Mouse (Mus musculus): ENCODE measurements at regions not wholly inside any gene's neighbourhood (a gene's known extent, or its start where the extent isn't known, plus 50 kb on each side); places are given as distances from the start of the nearest gene placed in this dataset.

DNA sequence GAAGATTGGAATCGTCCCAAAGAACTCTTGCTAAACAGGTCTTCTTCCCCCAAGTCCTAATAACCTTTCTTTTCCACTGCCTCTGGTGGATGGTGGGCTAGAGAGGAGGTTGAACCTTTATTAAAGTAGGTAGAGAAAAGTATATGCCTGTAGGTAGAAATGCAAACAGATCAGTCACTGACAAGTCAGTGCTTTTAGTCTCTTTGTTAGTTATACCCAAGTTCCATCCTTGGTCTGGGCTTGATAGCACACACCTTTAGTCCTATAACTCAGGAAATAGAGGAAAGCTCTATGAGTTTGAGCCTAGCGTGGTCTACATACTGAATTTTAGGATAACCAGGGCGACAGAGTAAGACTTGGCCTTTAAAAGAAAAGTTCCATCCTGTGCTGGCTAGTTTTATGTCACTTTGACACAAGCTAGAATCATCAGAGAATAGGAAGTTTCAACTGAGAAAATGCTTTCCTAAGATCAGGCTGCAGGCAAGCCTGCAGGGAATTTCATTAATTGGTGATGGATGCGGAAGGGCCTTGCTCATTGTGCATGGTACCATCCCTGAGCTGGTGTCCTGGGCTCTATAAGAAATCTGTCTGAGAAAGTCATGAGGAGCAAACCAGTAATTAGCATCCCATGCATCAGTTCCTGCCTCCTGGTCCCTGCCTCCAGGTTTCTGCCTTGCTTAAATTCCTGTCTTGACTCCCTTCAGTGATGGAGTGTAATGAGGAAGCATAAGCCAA is 94.7 kb upstream of the Cpsf6 start:
- no peak for ATAC-seq (ENCODE audit: insufficient number of reproducible peaks, low FRiP score)
- Histone ChIP-seq H3K27ac (ENCODE audit: poor library complexity, severe bottlenecking) (no peak overlapping the region), H3K9me3 (replicated peaks) (peaks cover 8% of the 10 kb centered on the region), H3K9ac (no peak overlapping the region), H3K36me3 (no peaks in the 10 kb centered on the region), H3K27me3 (replicated peaks) (no peaks in the 10 kb centered on the region), H3K4me2 (no peak overlapping the region), H3K4me3 (no peak overlapping the region), H3K4me1 (replicated peaks) (peaks cover 9% of the 10 kb centered on the region; the same call in 1 of the 2 replicates)
- WGBS = 86% methylated on average over 4 of the region's 4 CpGs

DNA sequence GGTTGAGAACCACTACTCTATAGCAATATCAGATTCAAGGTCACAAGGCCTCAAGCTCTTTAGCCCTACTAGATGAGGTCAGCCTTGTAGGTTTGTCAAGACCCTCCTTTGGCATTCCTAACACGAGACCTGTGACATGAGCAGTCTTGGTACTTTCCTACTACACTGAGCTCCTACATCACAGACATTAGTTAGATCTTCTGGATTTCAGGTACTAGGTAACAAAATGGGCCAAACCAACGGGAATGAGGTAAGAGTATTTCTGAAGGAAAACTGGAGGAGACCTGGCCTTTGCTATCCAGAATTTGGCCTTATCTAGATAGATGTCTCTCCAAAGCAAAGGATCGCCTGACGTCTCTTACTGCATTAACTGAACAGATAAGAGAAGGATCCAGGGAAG is 93.7 kb upstream of the Cpsf6 start:
- H3K9me3 ChIP-seq (replicated peaks) = peaks cover 8% of the 10 kb centered on the region
- WGBS = 74% methylated on average over 4 of the region's 4 CpGs
- no peak for ATAC-seq (ENCODE audit: insufficient number of reproducible peaks, low FRiP score)
- peaks cover 9% of the 10 kb centered on the region; the same call in 1 of the 2 replicates for H3K4me1 ChIP-seq (replicated peaks)
- H3K4me2 ChIP-seq = no peak overlapping the region
- no peak overlapping the region for H3K27ac ChIP-seq (ENCODE audit: poor library complexity, severe bottlenecking)
- no peaks in the 10 kb centered on the region for H3K36me3 ChIP-seq
- H3K27me3 ChIP-seq (replicated peaks) = no peaks in the 10 kb centered on the region
- H3K4me3 ChIP-seq = no peak overlapping the region
- H3K9ac ChIP-seq = no peak overlapping the region

DNA sequence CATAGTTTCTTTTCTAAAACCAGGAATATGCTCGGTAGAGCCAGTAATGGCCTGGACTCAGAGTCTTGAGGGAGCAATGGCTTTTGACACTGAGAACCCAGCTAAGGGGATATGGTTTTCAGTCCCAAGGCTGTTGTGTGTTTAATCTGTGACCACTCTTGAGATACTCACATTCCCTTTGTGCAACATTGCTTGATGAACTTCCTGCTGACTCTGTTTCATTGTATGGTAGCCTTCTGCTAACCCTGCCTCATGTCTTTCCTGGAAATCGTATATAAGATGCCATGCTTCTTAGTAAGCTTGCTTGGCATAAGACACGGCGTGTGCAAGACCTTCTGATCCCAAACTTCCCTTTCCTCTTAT is 92.7 kb upstream of the Cpsf6 start:
- Histone ChIP-seq H3K4me2 (no peak overlapping the region), H3K4me1 (replicated peaks) (peaks cover 9% of the 10 kb centered on the region; the same call in 1 of the 2 replicates), H3K27me3 (replicated peaks) (no peaks in the 10 kb centered on the region), H3K4me3 (no peak overlapping the region), H3K27ac (ENCODE audit: poor library complexity, severe bottlenecking) (no peak overlapping the region), H3K9ac (no peak overlapping the region), H3K9me3 (replicated peaks) (peaks cover 8% of the 10 kb centered on the region), H3K36me3 (no peaks in the 10 kb centered on the region)
- ATAC-seq (ENCODE audit: insufficient number of reproducible peaks, low FRiP score) = no peak
- 59% methylated on average over 4 of the region's 4 CpGs for WGBS

DNA sequence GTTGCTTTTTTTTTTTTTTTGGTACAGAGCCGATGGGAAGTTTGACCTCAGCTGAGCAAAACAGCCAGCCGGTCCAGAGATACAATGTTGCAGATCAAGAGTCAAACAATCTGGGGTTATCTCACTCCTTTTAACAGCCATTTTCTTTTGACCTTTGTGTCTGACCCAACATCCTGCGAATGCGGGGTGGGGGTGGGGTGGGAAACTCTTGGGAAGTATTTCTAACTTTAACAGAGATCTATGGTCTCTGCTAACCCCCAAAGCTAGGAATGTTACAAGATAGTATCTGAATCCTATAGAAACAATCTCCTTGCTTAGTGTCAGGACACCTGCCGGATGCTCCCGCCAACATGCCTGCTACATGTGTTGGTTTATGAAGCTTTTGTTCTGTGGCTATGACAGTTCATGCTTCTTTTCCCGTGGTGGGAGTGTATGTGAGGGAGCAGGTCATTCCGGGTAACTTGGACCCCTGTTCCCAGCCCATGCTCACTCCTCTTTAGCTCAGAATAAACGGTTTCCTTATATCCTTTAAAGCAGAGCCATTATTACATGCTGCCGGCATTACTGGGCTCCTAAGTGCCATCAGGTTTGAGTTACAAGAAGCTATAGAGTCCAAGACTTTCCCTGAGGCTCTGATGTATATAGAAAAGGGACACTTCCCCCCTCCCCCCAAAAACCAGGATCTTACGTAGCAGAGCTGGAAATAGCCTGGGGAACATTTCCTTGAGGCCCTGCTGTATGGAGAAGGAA is 92.2 kb upstream of the Cpsf6 start:
- ATAC-seq (ENCODE audit: insufficient number of reproducible peaks, low FRiP score) = no peak
- no peak overlapping the region for H3K9ac ChIP-seq
- H3K27me3 ChIP-seq (replicated peaks) = no peaks in the 10 kb centered on the region
- no peaks in the 10 kb centered on the region for H3K36me3 ChIP-seq
- peaks cover 8% of the 10 kb centered on the region for H3K9me3 ChIP-seq (replicated peaks)
- H3K4me3 ChIP-seq = no peak overlapping the region
- no peak overlapping the region for H3K4me2 ChIP-seq
- H3K4me1 ChIP-seq (replicated peaks) = peaks cover 9% of the 10 kb centered on the region; the same call in 1 of the 2 replicates
- 36% methylated on average over 11 of the region's 11 CpGs for WGBS
- no peak overlapping the region for H3K27ac ChIP-seq (ENCODE audit: poor library complexity, severe bottlenecking)

DNA sequence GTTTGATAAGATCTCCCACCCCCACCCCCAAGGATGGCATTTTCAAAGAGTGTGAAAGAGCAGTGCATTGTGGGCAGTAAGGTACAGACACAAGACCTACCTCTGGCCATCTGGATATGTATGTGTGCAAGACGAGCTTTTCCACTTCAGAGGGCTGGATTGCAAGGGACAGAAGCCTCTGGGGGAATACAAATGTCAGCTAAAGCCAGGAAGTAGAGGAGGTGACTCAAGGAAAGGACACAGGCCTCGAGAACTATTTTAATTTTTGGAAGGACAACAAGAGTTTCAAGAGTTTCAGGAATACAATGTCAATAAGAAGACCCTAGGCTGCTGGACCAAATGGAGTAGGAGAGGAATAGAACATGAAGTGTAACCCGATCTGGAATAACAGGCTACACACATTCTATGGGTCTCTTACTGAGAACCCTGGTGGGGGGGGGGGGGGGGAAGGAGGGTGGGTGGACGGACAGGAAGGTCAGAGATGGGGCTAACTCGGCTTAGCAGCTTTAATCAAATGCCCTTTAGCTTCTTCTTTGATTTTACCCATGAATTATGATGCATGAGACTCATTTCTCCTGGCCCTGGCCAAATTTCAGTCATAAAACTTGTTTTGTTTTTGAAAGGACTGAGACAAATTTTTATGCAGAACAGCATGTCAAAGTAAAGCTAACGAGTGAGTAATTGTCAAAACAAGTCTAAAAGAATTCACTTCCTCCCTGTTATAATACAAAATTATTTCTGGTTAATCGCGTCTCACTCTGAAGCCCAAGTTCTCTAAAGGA is 91.4 kb upstream of the Cpsf6 start:
- Histone ChIP-seq H3K4me1 (replicated peaks) (peaks cover 9% of the 10 kb centered on the region; the same call in 1 of the 2 replicates), H3K9me3 (replicated peaks) (peaks cover 8% of the 10 kb centered on the region), H3K9ac (no peak overlapping the region), H3K4me2 (no peak overlapping the region), H3K4me3 (no peak overlapping the region), H3K36me3 (no peaks in the 10 kb centered on the region), H3K27ac (ENCODE audit: poor library complexity, severe bottlenecking) (no peak overlapping the region), H3K27me3 (replicated peaks) (no peaks in the 10 kb centered on the region)
- 38% methylated on average over 8 of the region's 8 CpGs for WGBS
- ATAC-seq (ENCODE audit: insufficient number of reproducible peaks, low FRiP score) = no peak

DNA sequence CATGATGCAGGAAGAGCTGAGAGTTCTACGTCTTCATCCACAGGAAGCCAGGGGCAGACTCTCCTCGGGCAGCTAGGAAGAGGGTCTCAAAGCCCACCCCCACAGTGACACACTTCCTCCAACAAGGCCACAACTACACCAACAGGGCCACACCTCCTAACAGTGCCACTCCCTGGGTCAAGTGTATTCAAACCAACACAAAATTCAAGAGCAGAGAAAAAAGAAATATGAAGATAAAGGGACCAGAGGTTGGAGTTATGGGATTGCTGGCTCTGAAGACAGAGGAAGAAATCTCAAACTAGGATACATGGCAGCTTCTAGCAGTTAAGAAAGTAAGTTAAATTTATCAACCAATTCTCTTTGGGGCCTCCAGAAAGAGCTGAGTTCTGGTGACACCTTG is 90.7 kb upstream of the Cpsf6 start:
- 90% methylated on average over 2 of the region's 2 CpGs for WGBS
- Histone ChIP-seq H3K4me1 (replicated peaks) (peaks cover 9% of the 10 kb centered on the region; the same call in 1 of the 2 replicates), H3K4me3 (no peak overlapping the region), H3K4me2 (no peak overlapping the region), H3K27me3 (replicated peaks) (no peaks in the 10 kb centered on the region), H3K36me3 (no peaks in the 10 kb centered on the region), H3K9ac (no peak overlapping the region), H3K27ac (ENCODE audit: poor library complexity, severe bottlenecking) (no peak overlapping the region), H3K9me3 (replicated peaks) (peaks cover 8% of the 10 kb centered on the region)
- ATAC-seq (ENCODE audit: insufficient number of reproducible peaks, low FRiP score) = no peak

DNA sequence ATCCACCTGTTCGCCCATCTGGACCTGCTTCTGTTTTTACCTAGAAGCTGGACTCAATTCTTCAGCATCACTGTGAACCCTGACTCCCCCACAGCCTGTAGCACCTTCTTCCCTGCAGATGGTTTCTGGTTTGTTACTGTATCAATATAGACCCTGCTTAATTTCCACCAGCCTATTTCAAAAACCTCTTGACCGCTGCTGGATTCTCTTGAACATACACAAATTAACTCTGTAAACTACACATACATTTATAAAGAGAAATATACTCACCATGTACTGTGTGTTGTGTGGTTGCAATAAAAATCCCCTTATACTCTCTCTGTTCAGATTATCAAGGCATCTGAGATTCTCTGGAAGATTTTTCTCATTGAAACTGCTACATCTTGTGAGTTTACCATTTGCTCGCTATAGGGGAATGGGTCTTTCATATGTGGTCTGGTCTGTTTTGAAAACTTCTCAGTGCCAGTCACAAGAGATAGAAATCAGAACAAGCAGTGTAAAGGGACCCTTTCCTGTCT is 89.8 kb upstream of the Cpsf6 start:
- no peak overlapping the region for H3K4me3 ChIP-seq
- H3K27ac ChIP-seq (ENCODE audit: poor library complexity, severe bottlenecking) = no peak overlapping the region
- 89% methylated on average over 3 of the region's 3 CpGs for WGBS
- H3K9me3 ChIP-seq (replicated peaks) = peaks cover 8% of the 10 kb centered on the region
- H3K4me1 ChIP-seq (replicated peaks) = peaks cover 9% of the 10 kb centered on the region; the same call in 1 of the 2 replicates
- ATAC-seq (ENCODE audit: insufficient number of reproducible peaks, low FRiP score) = no peak
- no peak overlapping the region for H3K9ac ChIP-seq
- H3K27me3 ChIP-seq (replicated peaks) = no peaks in the 10 kb centered on the region
- H3K4me2 ChIP-seq = no peak overlapping the region
- H3K36me3 ChIP-seq = no peaks in the 10 kb centered on the region

DNA sequence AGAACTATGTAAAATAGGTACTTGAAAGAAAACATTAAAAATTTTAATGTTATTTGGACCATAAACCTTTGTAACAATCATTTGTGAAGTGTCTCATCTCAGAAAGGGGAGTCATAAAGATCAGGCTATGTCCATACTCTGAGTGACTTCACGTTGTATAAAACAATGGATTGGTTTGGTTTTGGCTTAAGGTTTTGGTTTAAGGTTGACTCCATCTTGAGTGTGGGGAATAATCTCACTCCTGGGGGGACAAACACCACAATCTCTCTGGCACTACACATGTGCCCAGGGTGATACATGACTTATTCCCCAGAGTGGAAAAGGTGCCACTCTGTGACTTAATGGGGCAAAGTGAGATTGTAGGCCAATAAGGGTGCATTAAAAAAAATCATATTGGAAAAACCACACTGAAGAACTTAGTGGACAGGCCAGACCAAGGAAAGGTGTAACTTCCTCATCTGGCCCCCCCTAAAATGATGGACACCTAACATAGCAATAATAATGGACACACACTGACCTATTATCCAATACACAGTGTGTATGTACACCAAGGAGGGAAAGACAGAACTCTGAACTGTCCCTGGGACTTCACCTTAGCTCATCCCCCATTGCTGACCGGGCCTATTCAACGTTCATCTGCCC is 89.2 kb upstream of the Cpsf6 start:
- H3K4me1 ChIP-seq (replicated peaks) = peaks cover 9% of the 10 kb centered on the region; the same call in 1 of the 2 replicates
- no peak overlapping the region for H3K9ac ChIP-seq
- no peak overlapping the region for H3K4me2 ChIP-seq
- no peak overlapping the region for H3K4me3 ChIP-seq
- H3K27ac ChIP-seq (ENCODE audit: poor library complexity, severe bottlenecking) = no peak overlapping the region
- peaks cover 6% of the 10 kb centered on the region for H3K9me3 ChIP-seq (replicated peaks)
- H3K36me3 ChIP-seq = no peaks in the 10 kb centered on the region
- no peak for ATAC-seq (ENCODE audit: insufficient number of reproducible peaks, low FRiP score)
- WGBS = 84% methylated on average over 3 of the region's 3 CpGs
- no peaks in the 10 kb centered on the region for H3K27me3 ChIP-seq (replicated peaks)

DNA sequence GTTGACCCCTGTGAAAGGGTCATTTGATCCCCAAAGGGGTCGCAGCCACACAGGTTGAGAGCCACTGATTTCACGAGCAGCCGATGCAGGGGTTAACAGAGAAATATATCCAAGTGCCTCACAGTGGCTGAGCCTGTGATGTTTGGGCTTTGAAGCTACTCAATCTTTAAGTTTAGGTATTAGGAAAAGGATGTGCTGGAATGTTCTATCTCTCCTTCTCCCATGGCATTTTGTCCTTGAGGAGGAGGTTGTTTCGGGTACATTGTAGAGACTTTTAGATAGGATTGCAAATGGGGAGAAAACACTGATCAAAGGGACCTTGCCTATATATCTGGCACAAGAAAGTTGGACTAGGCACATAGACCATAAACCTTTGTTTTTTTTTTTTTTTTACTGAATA is 88.6 kb upstream of the Cpsf6 start:
- no peak for ATAC-seq (ENCODE audit: insufficient number of reproducible peaks, low FRiP score)
- H3K27me3 ChIP-seq (replicated peaks) = no peaks in the 10 kb centered on the region
- no peak overlapping the region for H3K9ac ChIP-seq
- no peak overlapping the region for H3K27ac ChIP-seq (ENCODE audit: poor library complexity, severe bottlenecking)
- WGBS = 84% methylated on average over 4 of the region's 4 CpGs
- no peaks in the 10 kb centered on the region for H3K36me3 ChIP-seq
- H3K9me3 ChIP-seq (replicated peaks) = peaks cover under 1% of the 10 kb centered on the region; the same call in 1 of the 2 replicates
- peaks cover 9% of the 10 kb centered on the region; the same call in 1 of the 2 replicates for H3K4me1 ChIP-seq (replicated peaks)
- H3K4me3 ChIP-seq = no peak overlapping the region
- H3K4me2 ChIP-seq = no peak overlapping the region

DNA sequence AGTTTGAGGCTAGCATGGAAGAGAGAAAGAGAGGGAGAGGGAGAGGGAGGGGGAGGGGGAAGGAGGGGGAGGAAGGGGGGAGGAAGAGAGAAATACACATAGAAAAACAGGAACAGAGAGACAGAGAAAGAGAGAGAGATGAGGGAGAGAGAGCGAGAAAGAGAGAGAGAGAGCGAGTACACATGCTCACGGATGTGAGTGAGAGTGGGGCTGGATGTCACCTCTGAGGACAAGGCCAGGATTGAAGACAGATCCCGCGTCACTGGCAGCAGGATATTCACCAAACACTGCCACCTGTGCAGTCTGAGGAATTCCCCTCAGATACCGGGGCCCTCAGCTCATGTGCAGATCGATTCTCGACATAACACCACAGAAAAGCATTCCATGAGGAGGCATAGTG is 87.3 kb upstream of the Cpsf6 start:
- WGBS = 83% methylated on average over 8 of the region's 8 CpGs
- H3K27ac ChIP-seq (ENCODE audit: poor library complexity, severe bottlenecking) = no peak overlapping the region
- H3K4me2 ChIP-seq = no peak overlapping the region
- H3K9me3 ChIP-seq (replicated peaks) = no peaks in the 10 kb centered on the region
- no peak for ATAC-seq (ENCODE audit: insufficient number of reproducible peaks, low FRiP score)
- H3K27me3 ChIP-seq (replicated peaks) = no peaks in the 10 kb centered on the region
- peaks cover 11% of the 10 kb centered on the region for H3K4me1 ChIP-seq (replicated peaks)
- no peak overlapping the region for H3K4me3 ChIP-seq
- no peak overlapping the region for H3K9ac ChIP-seq
- no peaks in the 10 kb centered on the region for H3K36me3 ChIP-seq
